Mouse (Mus musculus): ENCODE data around the gene Hnrnpa0. TPM values are rescaled to one million over a fixed set of nuclear protein-coding genes. Genes with fewer than 3 reads are reported as not detected.

Hnrnpa0 gene
- total RNA-seq, 2 experiments from 2014 or later: 57.3 to 65.1 TPM

- intact Hi-C loops (cut with DNase I; ENCODE audit: low total_unique reads): no loop called here
- peak; percentile 98 for DNase-seq
These were observed 664 bp upstream of the Hnrnpa0 start for GRCm38 (mm10) chr13:58128768-58129671.

- DNase-seq: peak; percentile 62
- intact Hi-C loops (cut with DNase I; ENCODE audit: low total_unique reads): no loop called here
These were observed 492 bp downstream of the Hnrnpa0 start for GRCm38 (mm10) chr13:58127766-58128361.

- DNase-seq: no peak
- intact Hi-C loops (cut with DNase I; ENCODE audit: low total_unique reads): no loop called here
These were observed 1.2 kb downstream of the Hnrnpa0 start for GRCm38 (mm10) chr13:58126862-58127765.

GRCm38 (mm10) chr13:58126126-58126525, 2.2 kb downstream of the Hnrnpa0 start:
- no peak for DNase-seq
- intact Hi-C loops (cut with DNase I; ENCODE audit: low total_unique reads): no loop called here

- no peak for DNase-seq
- intact Hi-C loops (cut with DNase I; ENCODE audit: low total_unique reads): no loop called here
These were observed 3.4 kb downstream of the Hnrnpa0 start for GRCm38 (mm10) chr13:58124989-58125388.

- intact Hi-C loops (cut with DNase I; ENCODE audit: low total_unique reads): no loop called here
- DNase-seq: no peak
These were observed 4.1 kb downstream of the Hnrnpa0 start for GRCm38 (mm10) chr13:58124278-58124677.

- no peak for DNase-seq
- intact Hi-C loops (cut with DNase I; ENCODE audit: low total_unique reads): no loop called here
These were observed 5.0 kb downstream of the Hnrnpa0 start for GRCm38 (mm10) chr13:58123381-58123780.

- no peak for DNase-seq
- intact Hi-C loops (cut with DNase I; ENCODE audit: low total_unique reads): no loop called here
These were observed 5.5 kb downstream of the Hnrnpa0 start for GRCm38 (mm10) chr13:58122786-58123297.

GRCm38 (mm10) chr13:58117318-58118017, 10.9 kb downstream of the Hnrnpa0 start:
- intact Hi-C loops (cut with DNase I; ENCODE audit: low total_unique reads): no loop called here
- DNase-seq: peak; percentile 77

- intact Hi-C loops (cut with DNase I; ENCODE audit: low total_unique reads): no loop called here
These were observed 11.6 kb downstream of the Hnrnpa0 start for GRCm38 (mm10) chr13:58116801-58117200.

GRCm38 (mm10) chr13:58115227-58115626, 13.1 kb downstream of the Hnrnpa0 start:
- DNase-seq: no peak
- intact Hi-C loops (cut with DNase I; ENCODE audit: low total_unique reads): no loop called here

More at GRCm38 (mm10) chr13:58116801-58117200, 11.6 kb downstream of the Hnrnpa0 start:
- no peak for DNase-seq

GRCm38 (mm10) chr13:58113061-58113900, 15.1 kb downstream of the Hnrnpa0 start, which contains the start of gene Klhl3:
Gene Klhl3 (minus strand): TSS chr13:58113592.
- peak; percentile 66 for DNase-seq
- intact Hi-C loops (cut with DNase I; ENCODE audit: low total_unique reads): loop anchor here (5.0 kb wide), 2 partner anchors 81 to 101 kb away; no protein-coding TSS in a partner anchor

GRCm38 (mm10) chr13:58112601-58113041, 15.7 kb downstream of the Hnrnpa0 start:
- intact Hi-C loops (cut with DNase I; ENCODE audit: low total_unique reads): loop anchor here (5.0 kb wide), 2 partner anchors 80 to 100 kb away; no protein-coding TSS in a partner anchor
- DNase-seq: no peak

- intact Hi-C loops (cut with DNase I; ENCODE audit: low total_unique reads): loop anchor here (5.0 kb wide), 2 partner anchors 80 to 100 kb away; no protein-coding TSS in a partner anchor
- DNase-seq: no peak
These were observed 16.2 kb downstream of the Hnrnpa0 start for GRCm38 (mm10) chr13:58112191-58112590.

- DNase-seq: no peak
- intact Hi-C loops (cut with DNase I; ENCODE audit: low total_unique reads): loop anchor here (5.0 kb wide), 2 partner anchors 79 to 99 kb away; no protein-coding TSS in a partner anchor
These were observed 17.1 kb downstream of the Hnrnpa0 start for GRCm38 (mm10) chr13:58111306-58111705.

GRCm38 (mm10) chr13:58090643-58091042, 37.7 kb downstream of the Hnrnpa0 start:
- no peak for DNase-seq
- intact Hi-C loops (cut with DNase I; ENCODE audit: low total_unique reads): no loop called here

GRCm38 (mm10) chr13:58084396-58084795, 44.0 kb downstream of the Hnrnpa0 start:
- intact Hi-C loops (cut with DNase I; ENCODE audit: low total_unique reads): no loop called here
- DNase-seq: no peak

GRCm38 (mm10) chr13:58083521-58083920, 44.8 kb downstream of the Hnrnpa0 start:
- DNase-seq: no peak
- intact Hi-C loops (cut with DNase I; ENCODE audit: low total_unique reads): no loop called here

All from gastrocnemius, postnatal 14 days (tissue).